Mouse (Mus musculus) NIH3T3 (cell line): ENCODE data around the gene Zbtb18.

ENCODE experiments used
- DNase-seq: peaks from one replicate; pipeline ENCODE4 v3.0.0-alpha.2; 2012; ENCODE audit warnings: low read depth

Zbtb18 gene

GRCm38 (mm10) chr1:177442196-177442808, at the start of gene Zbtb18:
Gene Zbtb18, plus strand, starts transcription at chr1:177442351.
- DNase-seq = peak; percentile 59

- DNase-seq = no peak
These were observed 44.7 kb upstream of the Zbtb18 start for GRCm38 (mm10) chr1:177397455-177397854.

GRCm38 (mm10) chr1:177405170-177405569, 37.0 kb upstream of the Zbtb18 start:
- DNase-seq = no peak

GRCm38 (mm10) chr1:177408690-177409089, 33.5 kb upstream of the Zbtb18 start:
- DNase-seq = peak; percentile 57

- no peak for DNase-seq
These were observed 31.3 kb upstream of the Zbtb18 start for GRCm38 (mm10) chr1:177410769-177411348.

GRCm38 (mm10) chr1:177411359-177412358, 30.5 kb upstream of the Zbtb18 start:
- no peak for DNase-seq

- DNase-seq = no peak
These were observed 22.8 kb upstream of the Zbtb18 start for GRCm38 (mm10) chr1:177419331-177419730.

GRCm38 (mm10) chr1:177420126-177420525, 22.0 kb upstream of the Zbtb18 start:
- peak; percentile 44 for DNase-seq

- DNase-seq = no peak
These were observed 14.3 kb upstream of the Zbtb18 start for GRCm38 (mm10) chr1:177427862-177428261.

- DNase-seq = no peak
These were observed 13.8 kb upstream of the Zbtb18 start for GRCm38 (mm10) chr1:177428338-177428737.

GRCm38 (mm10) chr1:177429067-177429466, 13.1 kb upstream of the Zbtb18 start:
- DNase-seq = no peak

GRCm38 (mm10) chr1:177440411-177440810, 1.7 kb upstream of the Zbtb18 start:
- DNase-seq = no peak

- DNase-seq = peak; percentile 10
These were observed 1.1 kb upstream of the Zbtb18 start for GRCm38 (mm10) chr1:177440981-177441491.

- DNase-seq = peak; percentile 98
These were observed 507 bp upstream of the Zbtb18 start for GRCm38 (mm10) chr1:177441492-177442195.

- peak; percentile 28 for DNase-seq
These were observed 921 bp downstream of the Zbtb18 start for GRCm38 (mm10) chr1:177442821-177443723.

GRCm38 (mm10) chr1:177443724-177444482, 1.8 kb downstream of the Zbtb18 start:
- no peak for DNase-seq

- no peak for DNase-seq
These were observed 2.3 kb downstream of the Zbtb18 start for GRCm38 (mm10) chr1:177444483-177444810.

GRCm38 (mm10) chr1:177444941-177445340, 2.8 kb downstream of the Zbtb18 start:
- no peak for DNase-seq

GRCm38 (mm10) chr1:177445461-177446130, 3.4 kb downstream of the Zbtb18 start:
- DNase-seq = no peak

- DNase-seq = no peak
These were observed 4.9 kb downstream of the Zbtb18 start for GRCm38 (mm10) chr1:177447086-177447485.
